Mouse (Mus musculus) gastrocnemius, postnatal 25 days (tissue): Measurements from ENCODE around the gene Sbp. TPM values are rescaled to one million over a fixed set of nuclear protein-coding genes. Genes with fewer than 3 reads are reported as not detected.

Experiments used
- DNase-seq: peaks from one replicate; pipeline ENCODE4 v3.0.0; 2022
- total RNA-seq, 2 experiments: library from RNA; stranded (reverse); gene quantifications; 1 replicate in 1 of 2; 2 replicates in 1 of 2; pipeline ENCODE4 v1.2.3; 2021

The Sbp gene
- total RNA-seq, 2 experiments from 2014 or later, result not detected

GRCm38 (mm10) chr17:23992789-23993553 is 51.5 kb downstream of the Sbp start:
- no peak for DNase-seq

- peak; percentile 78 for DNase-seq
Measured at GRCm38 (mm10) chr17:23993559-23994428, 52.3 kb downstream of the Sbp start.

- no peak for DNase-seq
Measured at GRCm38 (mm10) chr17:23994667-23995066, 53.2 kb downstream of the Sbp start.

Other genes with a start within 250 kb of the Sbp start
- not detected for gene 1520401A03Rik, start 218.9 kb upstream of the Sbp start, total RNA-seq
- gene Pkmyt1, start 215.3 kb upstream of the Sbp start, total RNA-seq, result under 1 TPM; 0.67 to 0.83 TPM
- 1 to 10 TPM; 4.4 to 5.2 TPM for gene Paqr4, start 200.8 kb upstream of the Sbp start, total RNA-seq
- gene Kremen2, start 195.8 kb upstream of the Sbp start, total RNA-seq, result not detected
- gene Flywch1, start 170.1 kb upstream of the Sbp start, total RNA-seq, result 10 to 100 TPM; 33.5 to 34.0 TPM
- gene Flywch2, start 155.6 kb upstream of the Sbp start, total RNA-seq, result under 1 TPM; 0.56 to 0.83 TPM
- 100 to 1,000 TPM; 157 to 160 TPM for gene Srrm2, start 151.1 kb upstream of the Sbp start, total RNA-seq
- 100 to 1,000 TPM; 237 to 267 TPM for gene Elob, start 112.5 kb upstream of the Sbp start, total RNA-seq
- not detected for gene Prss33, start 105.6 kb upstream of the Sbp start, total RNA-seq
- not detected for gene Prss32, start 97.8 kb upstream of the Sbp start, total RNA-seq
- gene Prss41, start 97.5 kb upstream of the Sbp start, total RNA-seq, result not detected
- not detected for gene Prss21, start 73.6 kb upstream of the Sbp start, total RNA-seq
- not detected for gene Dcpp1, start 60.8 kb upstream of the Sbp start, total RNA-seq
- gene Dcpp2, start 60.8 kb upstream of the Sbp start, total RNA-seq, result not detected
- not detected for gene Dcpp3, start 24.2 kb upstream of the Sbp start, total RNA-seq
- gene Sbpl, start 13.6 kb downstream of the Sbp start, total RNA-seq, result not detected
- not detected for gene Prss30, start 38.9 kb downstream of the Sbp start, total RNA-seq
- not detected for gene Prss22, start 56.4 kb downstream of the Sbp start, total RNA-seq
- not detected for gene Prss27, start 96.5 kb downstream of the Sbp start, total RNA-seq
- 1 to 10 TPM; 8.5 to 9.1 TPM for gene Kctd5, start 131.8 kb downstream of the Sbp start, total RNA-seq
- gene Pdpk1, start 209.3 kb downstream of the Sbp start, total RNA-seq, result 10 to 100 TPM; 35.2 to 38.6 TPM
- gene Amdhd2, start 222.1 kb downstream of the Sbp start, total RNA-seq, result 1 to 10 TPM; 8.7 to 9.8 TPM
- 100 to 1,000 TPM; 145 to 159 TPM for gene Atp6v0c, start 228.0 kb downstream of the Sbp start, total RNA-seq